Mouse (Mus musculus) MEL (cell line): ENCODE results near the gene Rabgap1l. TPM values are rescaled to one million over a fixed set of nuclear protein-coding genes. Genes with fewer than 3 reads are reported as not detected.

Source experiments
- DNase-seq: peaks from one replicate; pipeline ENCODE4 v3.0.0; 2011; ENCODE audit warnings: low read depth, low spot score
- H3K27ac ChIP-seq: 2 replicates; pipeline ENCODE4 v1.5.1; 2012; ENCODE audit warnings: low read depth, mild to moderate bottlenecking, control low read depth, low read length, moderate library complexity; ENCODE audit not compliant: control insufficient read depth
- H3K27me3 ChIP-seq, 2 experiments: fragments of 150-350 bp in 1 of 2; sonication (generic) in 1 of 2; 2 replicates each; pipeline ENCODE4 v1.6.1; 2012; ENCODE audit warnings: low read length in 2 of 2, mild to moderate bottlenecking in 2 of 2, improper control_type of control experiment in 1 of 2, moderate library complexity in 1 of 2; ENCODE audit not compliant: insufficient read depth in 2 of 2, control insufficient read depth in 1 of 2
- H3K36me3 ChIP-seq, 2 experiments: 2 replicates each; pipeline ENCODE4 v1.6.1; 2012 to 2014; ENCODE audit warnings: low read length in 2 of 2, improper control_type of control experiment in 1 of 2, inconsistent platforms in 1 of 2, mild to moderate bottlenecking in 1 of 2; ENCODE audit not compliant: insufficient read depth in 2 of 2, control insufficient read depth in 1 of 2
- H3K4me1 ChIP-seq, 2 experiments: fragments of 150-350 bp in 1 of 2; sonication (generic) in 1 of 2; 2 replicates each; pipeline ENCODE4 v1.6.1; 2012; ENCODE audit warnings: low read length in 2 of 2, improper control_type of control experiment in 1 of 2, mild to moderate bottlenecking in 1 of 2; ENCODE audit not compliant: insufficient read depth in 2 of 2, control insufficient read depth in 1 of 2
- H3K4me3 ChIP-seq, 2 experiments: fragments of 150-350 bp in 1 of 2; sonication (generic) in 1 of 2; 2 replicates each; pipeline ENCODE4 v1.5.1; 2012; ENCODE audit warnings: low read depth in 2 of 2, low read length in 2 of 2, mild to moderate bottlenecking in 2 of 2, moderate library complexity in 2 of 2, control low read depth in 1 of 2, improper control_type of control experiment in 1 of 2; ENCODE audit not compliant: control insufficient read depth in 1 of 2, insufficient read depth in 1 of 2
- H3K79me2 ChIP-seq: 2 replicates; pipeline ENCODE4 v1.6.1; 2012; ENCODE audit warnings: mild to moderate bottlenecking, low read length, moderate library complexity; ENCODE audit not compliant: control insufficient read depth, poor library complexity, insufficient read depth
- H3K9ac ChIP-seq: 2 replicates; pipeline ENCODE4 v1.6.1; 2012; ENCODE audit warnings: low read depth, mild to moderate bottlenecking, control low read depth, low read length, moderate library complexity; ENCODE audit not compliant: control insufficient read depth, poor library complexity, severe bottlenecking
- H3K9me3 ChIP-seq: fragments of 150-350 bp; sonication (generic); replicated peaks from 2 replicates; pipeline ENCODE4 v1.6.1; 2012; ENCODE audit warnings: mild to moderate bottlenecking, low read length, improper control_type of control experiment, moderate library complexity; ENCODE audit not compliant: insufficient read depth
- CHD1 ChIP-seq: IDR thresholded peaks from 2 replicates; pipeline ENCODE4 v1.6.1; 2012; ENCODE audit warnings: low read depth, mild to moderate bottlenecking, inconsistent platforms, low read length, improper control_type of control experiment
- CHD2 ChIP-seq: IDR thresholded peaks from 2 replicates; pipeline ENCODE4 v1.6.1; 2011; ENCODE audit warnings: low read length, improper control_type of control experiment
- CTCF ChIP-seq, 3 experiments: IDR thresholded peaks in 2 of 3; conservative IDR thresholded peaks in 1 of 3; 2 replicates each; pipeline ENCODE4 v1.5.1; 2011 to 2012; ENCODE audit warnings: low read length in 3 of 3, low read depth in 2 of 3, mild to moderate bottlenecking in 2 of 3, improper control_type of control experiment in 1 of 3, inconsistent platforms in 1 of 3, mixed read lengths in 1 of 3, moderate library complexity in 1 of 3; ENCODE audit not compliant: control insufficient read depth in 1 of 3, insufficient read depth in 1 of 3, poor library complexity in 1 of 3, severe bottlenecking in 1 of 3
- JUND ChIP-seq: IDR thresholded peaks from 2 replicates; pipeline ENCODE4 v1.6.1; 2011; ENCODE audit warnings: low read depth, mild to moderate bottlenecking, improper control_type of control experiment, low read length
- KAT2A ChIP-seq: conservative IDR thresholded peaks from 2 replicates; pipeline ENCODE4 v1.6.1; 2012; ENCODE audit warnings: low read depth, low read length, improper control_type of control experiment, inconsistent platforms
- MAZ ChIP-seq: IDR thresholded peaks from 2 replicates; pipeline ENCODE4 v1.6.1; 2012; ENCODE audit warnings: low read depth, mild to moderate bottlenecking, inconsistent platforms, low read length, improper control_type of control experiment
- POLR2A ChIP-seq, 2 experiments: IDR thresholded peaks; 2 replicates each; pipeline ENCODE4 v1.6.1; 2011 to 2012; ENCODE audit warnings: low read length in 2 of 2, mild to moderate bottlenecking in 2 of 2, control low read depth in 1 of 2, improper control_type of control experiment in 1 of 2, low read depth in 1 of 2, moderate library complexity in 1 of 2; ENCODE audit not compliant: control insufficient read depth in 1 of 2, insufficient read depth in 1 of 2, poor library complexity in 1 of 2
- POLR2AphosphoS2 ChIP-seq: IDR thresholded peaks from 2 replicates; pipeline ENCODE4 v1.6.1; 2011; ENCODE audit warnings: low read length, improper control_type of control experiment
- POLR2AphosphoS5 ChIP-seq: IDR thresholded peaks from 2 replicates; pipeline ENCODE4 v1.6.1; 2012; ENCODE audit warnings: low read depth, borderline replicate concordance, mild to moderate bottlenecking, inconsistent platforms, low read length, moderate library complexity, mixed read lengths
- RAD21 ChIP-seq: IDR thresholded peaks from 2 replicates; pipeline ENCODE4 v1.6.1; 2011; ENCODE audit warnings: mild to moderate bottlenecking, low read depth, low read length, improper control_type of control experiment
- RCOR1 ChIP-seq: IDR thresholded peaks from 2 replicates; pipeline ENCODE4 v1.6.1; 2012; ENCODE audit warnings: low read depth, mild to moderate bottlenecking, inconsistent platforms, low read length, improper control_type of control experiment
- SIN3A ChIP-seq: IDR thresholded peaks from 2 replicates; pipeline ENCODE4 v1.6.1; 2012; ENCODE audit warnings: low read length, improper control_type of control experiment, inconsistent platforms
- SMC3 ChIP-seq: IDR thresholded peaks from 2 replicates; pipeline ENCODE4 v1.6.1; 2011; ENCODE audit warnings: low read depth, low read length, improper control_type of control experiment
- TAL1 ChIP-seq: IDR thresholded peaks from 2 replicates; pipeline ENCODE4 v1.6.1; 2012; ENCODE audit warnings: mild to moderate bottlenecking, inconsistent platforms, low read length, moderate library complexity, mixed read lengths
- TCF12 ChIP-seq: IDR thresholded peaks from 2 replicates; pipeline ENCODE4 v1.6.1; 2014; ENCODE audit warnings: low read depth, mild to moderate bottlenecking, inconsistent platforms, low read length, improper control_type of control experiment, moderate library complexity
- ZC3H11A ChIP-seq: IDR thresholded peaks from 2 replicates; pipeline ENCODE4 v1.6.1; 2012; ENCODE audit warnings: low read depth, mild to moderate bottlenecking, inconsistent platforms, low read length, improper control_type of control experiment
- polyA plus RNA-seq, 2 experiments: library from polyadenylated mRNA; stranded (reverse) in 1 of 2; unstranded in 1 of 2; fragments of >175 nt in 1 of 2; fragments of >200 nt in 1 of 2; gene quantifications; 2 replicates each; pipeline versions ENCODE4 v1.2.1 to v1.2.4; 2012; ENCODE audit warnings: low replicate concordance in 2 of 2, low read depth in 1 of 2; ENCODE audit not compliant: insufficient read length in 2 of 2, insufficient read depth in 1 of 2, missing spikeins in 1 of 2
- total RNA-seq: library from RNA; depleted of rRNA; stranded (reverse); fragments of 300-350 nt; gene quantifications from 2 replicates; pipeline ENCODE4 v1.2.3, GENCODE M21; 2012

The Rabgap1l gene
- total and polyA plus RNA-seq, 3 experiments, result 24.1 to 26.2 TPM; not detected in 1

GRCm38 (mm10) chr1:160408302-160408897, 384.6 kb downstream of the Rabgap1l start:
- Histone ChIP-seq H3K9ac (no peak overlapping the region), H3K4me1 (no peaks in the 10 kb centered on the region), H3K27me3 (no peaks in the 10 kb centered on the region)

GRCm38 (mm10) chr1:160399428-160399827, 393.6 kb downstream of the Rabgap1l start:
- TF ChIP-seq POLR2AphosphoS2, result no peak
- no peak for TF ChIP-seq TCF12
- TF ChIP-seq POLR2AphosphoS5, result no peak
- no peak for TF ChIP-seq POLR2A (IDR thresholded peaks at IDR 0.05; ENCODE audit: control insufficient read depth in 1 of 2, insufficient read depth in 1 of 2, low read depth in 1 of 2, low read length in 2 of 2, poor library complexity in 1 of 2)
- no peak for TF ChIP-seq KAT2A
- TF ChIP-seq JUND, result no peak
- no peak for TF ChIP-seq TAL1
- TF ChIP-seq ZC3H11A, result peak; percentile 82
- TF ChIP-seq CHD2, result no peak
- no peak for TF ChIP-seq MAZ
- no peak for TF ChIP-seq CHD1
- peak; percentile 92 for TF ChIP-seq RAD21
- TF ChIP-seq SIN3A, result 0 out of 2 replicates have a peak, but pooled peaks have one; percentile 20
- TF ChIP-seq SMC3, result peak; percentile 79
- peak; percentile 20 to 82 (median 78); a peak in 5 of 6 replicates for TF ChIP-seq CTCF (IDR thresholded peaks at IDR 0.05 in 2 of 3, conservative IDR thresholded peaks at IDR 0.05 in 1 of 3; ENCODE audit: control insufficient read depth in 1 of 3, insufficient read depth in 1 of 3, low read depth in 2 of 3, low read length in 3 of 3, poor library complexity in 1 of 3, severe bottlenecking in 1 of 3)
- no peak overlapping the region for H3K4me3 ChIP-seq
- H3K27ac ChIP-seq, result no peak overlapping the region
- no peaks in the 10 kb centered on the region for H3K27me3 ChIP-seq
- no peaks in the 10 kb centered on the region for H3K79me2 ChIP-seq
- H3K4me1 ChIP-seq, result peaks cover 0 to 2% of the 10 kb centered on the region in 2 experiments; a peak in 1 of 4 replicates
- peak; percentile 82 for DNase-seq
- no peak overlapping the region for H3K9ac ChIP-seq
- H3K36me3 ChIP-seq, result no peaks in the 10 kb centered on the region
- H3K9me3 ChIP-seq, result no peaks in the 10 kb centered on the region

More at GRCm38 (mm10) chr1:160408302-160408897, 384.6 kb downstream of the Rabgap1l start:
- no peak overlapping the region for H3K27ac ChIP-seq
- DNase-seq, result peak; percentile 16
- no peaks in the 10 kb centered on the region for H3K79me2 ChIP-seq
- no peaks in the 10 kb centered on the region for H3K9me3 ChIP-seq
- H3K36me3 ChIP-seq, result no peaks in the 10 kb centered on the region
- H3K4me3 ChIP-seq, result no peak overlapping the region
- TF ChIP-seq SMC3, result peak; percentile 45
- TF ChIP-seq RAD21, result peak; percentile 30
- TF ChIP-seq RCOR1, result no peak
- peak in 1 of 3 experiments; percentile 26; a peak in 2 of 6 replicates for TF ChIP-seq CTCF (IDR thresholded peaks at IDR 0.05 in 2 of 3, conservative IDR thresholded peaks at IDR 0.05 in 1 of 3; ENCODE audit: control insufficient read depth in 1 of 3, insufficient read depth in 1 of 3, low read depth in 2 of 3, low read length in 3 of 3, poor library complexity in 1 of 3, severe bottlenecking in 1 of 3)
